Mouse (Mus musculus) small intestine, adult 2 months (tissue): ENCODE data around the gene Defb15. TPM values are rescaled to one million over a fixed set of nuclear protein-coding genes. Genes with fewer than 3 reads are reported as not detected.

Source experiments
- polyA plus RNA-seq: library from polyadenylated mRNA; depleted of rRNA; stranded (reverse); fragments of >200 nt; gene quantifications from 2 replicates; pipeline ENCODE4 v1.2.3, GENCODE M21; 2012; rRNA removed

The Defb15 gene
- polyA plus RNA-seq, 1 experiment: not detected

Other genes with a start within 250 kb of the Defb15 start
- 271 and 1,244 TPM in 2 replicates for gene AY761184, start 229.1 kb downstream of the Defb15 start, polyA plus RNA-seq
- 1,324 and 5,253 TPM in 2 replicates for gene Defa24, start 198.2 kb downstream of the Defb15 start, polyA plus RNA-seq
- not detected in 2 replicates for gene Defb50, start 109.2 kb downstream of the Defb15 start, polyA plus RNA-seq
- not detected in 2 replicates for gene Defb2, start 92.8 kb downstream of the Defb15 start, polyA plus RNA-seq
- not detected in 2 replicates for gene Defb10, start 73.8 kb downstream of the Defb15 start, polyA plus RNA-seq
- gene Defb9, start 47.3 kb downstream of the Defb15 start, polyA plus RNA-seq: not detected in 2 replicates
- gene Defb11, start 26.3 kb downstream of the Defb15 start, polyA plus RNA-seq: not detected in 2 replicates
- not detected in 2 replicates for gene Defb35, start 5.6 kb upstream of the Defb15 start, polyA plus RNA-seq
- not detected in 2 replicates for gene Defb13, start 14.1 kb upstream of the Defb15 start, polyA plus RNA-seq
- gene Fam90a1a, start 26.0 kb upstream of the Defb15 start, polyA plus RNA-seq: not detected in 2 replicates
- gene Ccdc70, start 37.1 kb upstream of the Defb15 start, polyA plus RNA-seq: not detected in 2 replicates
- 5.5 and 5.7 TPM in 2 replicates for gene Atp7b, start 127.6 kb upstream of the Defb15 start, polyA plus RNA-seq
- gene Alg11, start 128.0 kb upstream of the Defb15 start, polyA plus RNA-seq: 0.95 and 1.3 TPM in 2 replicates
- gene Nek5, start 192.3 kb upstream of the Defb15 start, polyA plus RNA-seq: not detected in 2 replicates
- 1.6 and 3.2 TPM in 2 replicates for gene Nek3, start 233.7 kb upstream of the Defb15 start, polyA plus RNA-seq